Mouse (Mus musculus): ENCODE measurements around the gene Rabgef1.
"Not testable (repeated sequence)": the region's sequence is repeated elsewhere in the genome, so short reads cannot be mapped to it uniquely, and the experiment has no call there.

Gene Rabgef1

DNA sequence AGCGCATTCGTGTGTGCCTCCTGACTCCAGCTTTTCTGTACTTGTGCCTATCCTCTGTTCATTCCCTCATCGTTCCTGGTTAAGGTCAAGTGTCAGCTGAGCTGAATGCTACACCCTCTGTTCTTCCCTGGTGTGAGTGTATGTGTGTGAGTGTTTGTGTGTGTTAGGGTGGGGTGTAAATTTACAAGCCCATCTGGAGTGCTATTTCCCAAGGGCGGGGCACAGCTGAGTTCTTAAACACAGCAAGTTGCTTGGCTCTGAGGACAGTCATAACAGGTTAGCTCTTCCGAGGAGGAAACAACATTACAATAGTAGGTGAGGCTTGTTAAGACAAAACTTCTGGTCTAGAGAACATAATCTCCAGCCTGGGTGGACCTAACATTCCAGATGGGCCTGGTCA, 46.7 kb downstream of the Rabgef1 start:
- peak in 1 of 2 experiments; percentile 51 for DNase-seq

DNA sequence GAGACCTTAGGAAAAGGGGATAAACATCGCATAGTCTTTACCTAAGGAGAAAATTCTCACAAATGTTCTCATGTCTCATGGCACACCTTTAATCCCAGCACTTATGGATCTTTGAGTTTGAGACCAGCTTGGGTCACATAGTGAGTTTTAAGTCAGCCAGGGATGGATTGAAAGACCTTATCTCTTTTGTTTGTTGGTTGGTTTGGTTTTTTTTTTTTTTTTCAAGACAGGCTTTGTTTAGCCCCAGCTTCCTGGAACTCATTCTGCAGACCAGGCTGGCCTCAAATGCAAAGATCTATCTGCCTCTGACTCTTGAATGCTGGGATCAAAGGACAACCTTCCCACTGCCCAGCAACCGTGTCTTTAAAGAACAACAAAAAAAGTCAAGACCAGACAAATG, 49.7 kb downstream of the Rabgef1 start:
- DNase-seq: no peak

DNA sequence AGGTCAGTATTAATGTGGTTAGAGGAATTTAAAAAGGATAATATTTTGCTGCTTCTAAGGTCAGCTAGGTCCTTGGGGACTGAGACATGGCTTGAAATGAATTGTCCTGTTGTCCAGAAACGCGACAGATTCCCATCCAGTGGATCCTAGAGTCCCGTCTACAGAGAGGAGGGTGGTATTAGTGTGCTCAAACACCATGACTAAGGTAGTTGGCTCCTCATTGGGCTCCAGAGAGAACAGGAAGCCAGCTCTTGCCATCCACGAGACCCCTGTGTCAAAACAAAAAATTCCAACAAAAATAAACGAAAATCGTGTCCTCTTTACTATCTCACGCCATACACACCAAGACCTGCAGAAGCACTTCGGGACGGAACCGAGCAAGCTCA, 50.2 kb downstream of the Rabgef1 start:
- DNase-seq: no peak

DNA sequence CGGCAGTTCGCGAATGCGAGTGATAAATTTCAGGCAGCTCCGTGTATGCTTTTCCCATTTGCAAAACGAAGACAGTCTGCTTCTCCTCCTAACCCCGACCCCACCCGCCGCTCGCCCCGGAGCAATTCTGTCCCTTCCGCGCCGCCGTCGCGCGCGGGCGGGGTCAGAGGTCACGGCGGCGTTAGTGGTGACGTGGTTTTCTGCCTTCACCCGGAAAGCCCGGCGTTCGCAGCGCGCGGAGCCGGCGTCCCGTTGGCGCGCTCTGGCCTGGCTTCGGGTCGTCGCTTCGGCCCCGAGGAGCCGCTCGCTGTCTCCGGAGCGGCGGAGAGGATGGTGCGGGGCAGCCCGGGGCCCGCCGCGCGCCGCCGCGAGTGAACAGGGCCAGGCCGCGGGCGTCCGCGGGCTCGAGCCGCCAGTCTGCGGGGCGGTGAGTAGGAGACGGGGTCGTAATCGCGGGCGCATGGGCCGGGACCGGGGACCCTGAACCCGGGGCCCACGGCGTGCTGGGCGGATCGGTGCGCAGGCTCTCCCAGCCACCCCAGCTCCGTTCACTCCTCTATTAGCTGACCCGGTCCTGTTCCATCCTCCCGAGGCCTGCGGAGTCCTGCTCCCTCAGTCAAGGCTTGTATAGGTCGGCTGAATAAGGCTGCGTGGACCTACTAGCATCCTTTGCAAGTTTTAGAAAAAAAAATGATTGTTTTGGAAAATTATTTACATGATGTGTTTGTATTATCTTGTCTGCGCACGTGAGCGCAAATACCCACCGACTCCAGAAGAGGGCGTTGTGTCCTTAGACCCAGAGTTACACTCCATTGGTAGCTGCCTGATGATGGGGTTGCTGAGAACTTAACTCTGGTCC, 50.8 kb downstream of the Rabgef1 start:
- DNase-seq: peak; percentile 92 to 94

DNA sequence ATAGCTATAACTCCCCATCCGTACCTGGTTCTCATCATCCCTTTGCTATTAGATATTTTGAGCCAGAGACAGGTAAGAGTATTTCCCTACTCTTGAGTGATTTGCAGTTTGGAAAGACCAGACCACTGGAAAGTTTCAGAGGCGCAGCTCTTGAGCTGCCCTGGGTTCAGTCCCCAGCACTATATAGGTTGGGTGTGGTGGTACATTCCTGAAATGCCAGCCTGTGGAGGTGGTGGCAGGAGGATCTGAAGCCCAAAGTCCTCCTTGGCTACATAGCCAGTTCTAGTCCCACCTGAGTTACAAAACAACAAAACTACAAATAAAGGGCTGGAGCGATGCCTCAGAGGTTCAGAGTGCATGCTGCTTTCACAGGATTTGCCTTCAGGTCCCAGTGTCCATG, 55.2 kb downstream of the Rabgef1 start:
- DNase-seq: no peak

DNA sequence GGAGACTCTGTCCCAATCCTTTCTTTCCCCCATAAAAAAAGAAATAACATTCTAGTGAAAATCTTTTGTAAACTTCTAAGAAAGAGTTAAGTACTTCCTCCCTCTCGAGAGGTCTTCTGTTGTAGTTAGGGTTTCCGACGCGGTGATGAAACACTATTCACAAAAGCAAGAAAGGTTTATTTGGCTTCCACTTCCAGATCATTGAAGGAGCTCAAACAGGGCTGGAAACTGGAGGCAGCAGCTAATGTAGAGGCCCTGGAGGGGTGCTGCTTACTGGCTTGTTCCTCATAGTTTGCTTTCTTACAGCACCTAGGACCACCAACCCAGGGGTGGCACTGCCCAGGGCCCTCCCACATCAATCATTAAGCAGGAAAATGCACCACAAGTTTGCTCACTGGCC, 56.5 kb downstream of the Rabgef1 start:
- peak in 1 of 2 experiments; percentile 50 for DNase-seq

DNA sequence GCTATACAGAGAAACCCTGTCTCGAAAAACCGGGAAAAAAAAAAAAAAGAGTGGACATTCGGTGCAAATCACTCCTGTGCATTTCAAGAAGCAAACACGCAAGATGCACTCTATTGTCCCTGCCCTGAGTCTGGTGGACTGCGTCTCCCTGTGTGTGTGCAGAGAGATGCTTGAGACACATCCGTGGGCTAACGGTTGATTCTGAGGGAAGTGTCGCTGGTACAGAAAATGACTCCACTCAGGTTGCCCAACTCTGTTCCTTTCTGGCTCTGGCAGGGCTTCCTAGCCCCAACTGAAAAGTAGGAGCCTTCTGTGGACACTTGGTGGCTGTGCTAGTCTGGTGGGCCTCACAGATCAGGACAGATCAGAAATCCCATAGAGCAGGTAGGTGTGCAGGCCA, 64.7 kb downstream of the Rabgef1 start:
- no peak for DNase-seq

DNA sequence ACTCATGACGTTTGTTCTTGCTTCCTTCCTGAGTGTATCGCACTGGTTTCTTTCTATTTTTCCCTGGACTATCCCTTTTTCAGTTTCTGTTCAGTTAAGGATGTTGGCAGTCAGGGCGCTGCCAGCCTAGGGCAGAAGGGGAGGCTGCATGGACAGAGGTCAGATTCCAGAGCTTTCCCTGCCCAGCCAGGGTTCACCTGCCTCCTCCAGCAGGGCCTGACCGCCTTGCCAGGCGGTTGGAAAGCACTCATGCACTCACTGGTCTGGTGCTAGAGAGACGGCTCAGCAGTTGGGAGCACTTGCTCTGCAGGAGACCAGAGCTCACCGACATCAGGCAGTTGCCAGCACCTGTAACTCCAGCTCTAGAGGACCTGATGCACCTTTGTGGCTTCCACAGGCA, 67.6 kb downstream of the Rabgef1 start:
- no peak for DNase-seq

DNA sequence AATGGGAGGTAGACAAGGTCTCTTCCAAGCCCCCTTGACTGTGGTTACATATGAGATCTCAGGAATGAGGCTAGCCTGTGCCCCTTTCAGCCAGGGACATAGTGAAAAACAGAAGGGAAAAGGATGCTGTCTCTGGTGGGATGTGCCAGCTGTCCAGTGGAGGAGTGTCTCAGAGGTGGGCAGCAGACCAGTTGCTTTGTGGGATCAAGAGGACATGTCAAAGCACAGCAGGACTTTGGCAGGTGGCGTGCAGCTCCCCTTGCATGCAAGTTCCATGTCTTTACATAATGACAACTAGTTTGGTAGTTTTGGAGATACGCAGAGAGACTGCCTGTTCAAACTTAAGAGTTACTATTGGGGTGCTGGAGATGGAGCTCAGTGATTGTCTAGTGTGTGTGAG, 68.3 kb downstream of the Rabgef1 start:
- no peak for DNase-seq

DNA sequence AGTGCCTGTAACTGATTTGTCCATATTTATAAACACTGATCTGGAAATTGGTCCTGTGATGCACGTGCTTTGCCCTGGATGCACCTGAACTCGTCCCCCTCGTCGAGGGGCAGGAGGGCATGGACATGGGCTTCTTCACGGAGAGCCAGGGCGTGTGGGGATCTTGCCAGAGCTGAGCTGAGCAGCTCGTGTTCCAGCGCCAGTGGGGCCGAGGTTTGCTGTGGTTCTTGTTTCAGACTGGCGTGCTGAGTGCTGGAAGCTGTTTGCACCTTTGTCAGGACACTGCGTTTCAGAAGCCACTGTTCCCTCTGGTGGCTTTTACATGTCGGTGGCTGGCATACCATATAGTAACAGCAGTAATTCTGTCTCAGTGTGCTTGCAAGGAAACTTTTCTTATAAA, 69.8 kb downstream of the Rabgef1 start:
- no peak for DNase-seq

DNA sequence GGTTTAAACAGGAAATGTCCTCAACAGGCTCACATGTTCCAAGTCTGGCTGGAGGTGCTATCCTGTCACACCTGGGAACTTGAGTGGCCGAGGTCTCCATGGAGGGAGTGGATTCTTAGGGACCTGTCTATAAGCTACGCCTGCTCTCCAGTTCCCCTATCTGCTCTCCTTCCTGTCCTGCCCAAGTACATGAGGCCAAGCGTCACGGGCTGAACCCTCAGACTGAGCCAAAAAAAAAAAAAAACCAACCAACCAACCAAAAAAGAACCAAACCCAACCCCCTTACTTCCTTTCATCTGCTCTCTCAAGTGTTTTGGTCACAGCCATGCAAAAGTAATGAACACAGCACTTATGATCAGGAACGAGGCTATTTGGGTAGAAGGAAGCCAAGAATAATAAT, 76.2 kb downstream of the Rabgef1 start:
- no peak for DNase-seq

DNA sequence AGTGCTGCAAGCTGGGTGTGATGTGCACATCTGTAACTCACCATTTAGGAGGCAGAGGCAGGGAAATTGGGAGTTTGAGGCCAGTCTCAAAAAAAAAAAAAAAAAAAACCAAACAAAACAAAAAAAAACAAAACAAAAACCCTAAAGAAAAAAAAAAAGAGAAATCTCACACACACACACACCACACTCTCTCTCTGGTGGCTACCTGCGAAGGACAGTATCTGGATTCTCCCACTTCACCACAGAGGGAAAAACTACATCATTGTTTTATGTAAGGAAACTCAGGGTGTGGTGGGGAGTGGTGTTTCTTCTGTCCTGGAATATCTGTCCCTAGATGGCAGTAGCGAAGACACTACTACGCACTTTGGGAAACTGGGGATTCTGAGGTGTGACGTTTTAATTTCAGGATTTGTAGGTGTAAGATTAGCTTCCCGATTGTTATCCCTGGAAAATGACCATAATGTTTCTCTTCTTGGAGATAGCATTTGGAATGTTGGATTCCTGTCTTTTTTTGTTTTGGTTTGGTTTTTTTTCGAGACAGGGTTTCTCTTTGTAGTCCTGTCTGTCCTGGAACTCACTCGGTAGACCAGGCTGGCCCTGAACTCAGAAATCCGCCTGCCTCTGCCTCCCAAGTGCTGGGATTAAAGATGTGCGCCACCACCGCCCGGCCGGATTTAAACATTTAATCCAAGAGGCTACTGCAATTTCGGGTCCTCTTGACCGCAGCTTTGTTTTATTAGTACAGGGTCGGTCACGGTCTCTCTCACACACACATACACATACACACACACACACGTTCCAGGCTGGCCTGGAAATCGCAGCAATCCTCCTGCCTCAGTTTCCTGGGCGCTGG, 82.8 kb downstream of the Rabgef1 start:
- DNase-seq: peak; percentile 20 to 62

DNA sequence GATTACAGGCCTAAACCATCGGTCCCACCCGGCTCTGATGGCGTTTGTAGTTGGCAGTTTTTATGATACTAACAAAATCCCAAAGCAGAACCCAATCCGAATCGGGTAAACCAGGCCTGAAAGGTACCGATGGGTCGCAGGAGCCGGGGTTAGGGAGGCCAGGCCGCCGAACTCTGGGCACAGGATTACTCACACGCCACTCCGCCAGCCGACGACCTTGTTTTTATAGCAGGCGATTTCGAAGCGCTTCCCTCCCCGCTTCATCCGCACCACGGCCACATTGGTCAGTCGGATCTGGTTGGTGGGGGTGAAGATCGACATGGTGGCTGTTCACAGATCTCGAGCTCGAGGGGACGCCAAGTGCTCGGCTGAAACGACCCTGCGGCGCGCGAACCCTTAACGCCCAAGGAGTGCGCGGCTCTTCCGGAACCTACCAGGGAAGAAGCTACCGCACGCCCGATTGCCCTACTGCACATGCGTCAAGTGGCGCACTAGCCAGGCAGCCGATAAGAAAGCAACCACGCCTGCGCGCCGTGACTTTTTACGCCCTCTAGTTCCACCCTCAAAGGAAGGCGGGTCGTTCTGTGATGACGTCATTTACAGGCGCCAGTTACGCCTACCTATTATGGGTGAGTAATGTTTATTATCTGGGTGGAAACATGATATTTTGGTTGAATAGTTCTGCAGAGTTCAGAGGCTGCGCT, 83.6 kb downstream of the Rabgef1 start, which contains the start of the genes Sbds and Tyw1:
TSS of gene Sbds (minus strand) at position 514 of the 704 bp plus-strand sequence.
TSS of gene Tyw1 (plus strand) at position 603 of the 704 bp plus-strand sequence.
- DNase-seq: peak; percentile 98 to 99

DNA sequence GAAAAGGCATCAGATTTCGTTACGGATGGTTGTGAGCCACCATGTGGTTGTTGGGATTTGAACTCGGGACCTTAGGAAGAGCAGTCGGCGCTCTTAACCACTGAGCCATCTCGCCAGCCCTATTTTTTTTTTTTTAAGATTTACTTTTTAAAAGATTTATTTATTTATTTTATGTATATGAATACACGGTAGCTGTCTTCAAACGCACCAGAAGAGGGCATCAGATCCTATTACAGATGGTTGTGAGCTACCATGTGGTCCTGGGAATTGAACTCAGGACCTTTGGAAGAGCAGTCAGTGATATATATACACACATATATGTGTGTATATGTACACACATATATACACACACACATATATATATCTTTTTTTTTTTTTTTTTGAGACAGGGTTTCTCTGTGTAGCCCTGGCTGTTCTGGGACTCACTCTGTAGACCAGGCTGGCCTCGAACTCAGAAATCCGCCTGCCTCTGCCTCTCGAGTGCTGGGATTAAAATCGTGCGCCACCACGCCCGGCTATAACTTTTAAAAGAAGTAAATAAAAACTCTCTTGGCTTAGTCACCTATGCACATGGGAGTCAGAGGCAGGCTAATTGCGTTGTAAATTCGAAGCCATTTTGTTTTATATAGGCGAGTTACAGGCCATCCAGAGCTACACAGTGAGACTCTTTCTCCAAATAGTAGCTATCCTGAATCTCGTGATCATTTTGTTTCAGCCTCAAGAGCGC, 84.4 kb downstream of the Rabgef1 start:
- not testable (repeated sequence) for DNase-seq

DNA sequence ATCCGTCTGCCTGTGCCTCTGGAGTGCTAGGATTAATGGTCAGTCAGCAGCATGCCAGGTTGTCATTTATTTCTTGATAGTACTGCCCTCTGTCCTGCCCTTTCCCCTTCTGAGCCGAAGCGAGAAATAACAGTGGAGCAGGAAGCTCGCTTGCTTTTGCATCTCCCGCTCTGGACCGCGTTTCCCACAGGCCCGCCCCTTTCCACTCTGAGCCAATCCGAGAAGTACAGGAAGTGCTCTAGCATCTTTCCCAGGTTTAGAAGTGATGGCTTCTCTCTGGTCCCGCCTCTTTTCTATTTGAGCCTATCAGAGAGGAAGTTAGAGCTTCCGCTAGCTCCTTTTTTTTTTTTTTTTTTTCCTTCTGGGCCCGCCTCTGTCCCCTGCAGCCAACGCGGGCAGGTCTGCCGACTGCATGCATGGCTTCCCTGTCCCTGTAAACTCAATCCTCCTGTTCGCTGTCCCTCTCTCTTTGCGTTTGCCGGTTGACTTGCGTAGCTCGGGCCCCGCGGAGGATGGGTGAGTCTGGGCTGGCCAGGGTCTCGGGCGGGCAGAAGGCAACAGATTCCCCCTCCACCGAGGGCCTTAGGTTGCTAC, 85.2 kb downstream of the Rabgef1 start:
- peak; percentile 97 to 98 for DNase-seq

DNA sequence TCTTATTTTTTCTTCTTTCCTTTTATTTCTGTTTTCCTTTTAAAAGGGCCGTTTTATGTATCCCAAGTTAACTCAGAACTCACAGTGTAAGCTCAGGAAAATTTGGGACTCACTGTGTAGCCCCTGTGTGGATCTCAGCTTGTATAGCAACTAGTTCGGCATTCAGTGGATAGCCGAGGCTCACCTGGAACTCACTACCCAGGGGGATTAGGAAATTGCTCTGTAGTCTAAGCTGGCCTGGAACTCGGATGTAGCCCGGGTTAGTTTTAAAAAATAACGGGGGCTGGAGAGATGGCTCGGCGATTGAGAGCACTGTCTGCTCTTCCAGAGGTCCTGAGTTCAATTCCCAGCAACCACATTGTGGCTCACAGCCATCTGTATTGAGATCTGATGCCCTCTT, 85.7 kb downstream of the Rabgef1 start:
- DNase-seq: no peak

DNA sequence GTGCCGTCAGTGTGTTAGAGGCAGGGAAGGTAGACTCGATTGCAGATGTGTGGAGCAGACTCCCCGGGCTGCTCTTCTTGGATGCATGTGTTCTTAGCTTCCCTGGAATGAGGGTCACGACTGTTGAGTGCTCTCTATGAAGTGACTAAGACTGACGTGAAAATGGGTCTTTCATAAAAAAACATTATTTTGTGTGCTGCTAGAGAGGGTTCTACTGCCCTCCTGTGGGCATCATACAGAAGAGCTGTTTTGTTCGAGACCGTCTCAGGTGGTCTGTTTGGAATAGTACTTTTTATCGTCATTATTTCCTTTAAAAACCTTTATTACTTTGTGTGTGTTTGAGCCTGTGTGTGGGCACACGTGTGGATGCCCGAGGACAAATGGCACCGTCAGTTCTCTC, 91.9 kb downstream of the Rabgef1 start:
- no peak for DNase-seq
